Mouse (Mus musculus): ENCODE measurements at regions not wholly inside any gene's neighbourhood (a gene's known extent, or its start where the extent isn't known, plus 50 kb on each side); places are given as distances from the start of the nearest gene placed in this dataset.

GRCm38 (mm10) chr12:35255723-35256401 lies 208.9 kb downstream of the Snx13 start:
- no peak for ATAC-seq (replicated peaks; ENCODE audit: low FRiP score, poor library complexity, severe bottlenecking)

- no peak for ATAC-seq (replicated peaks; ENCODE audit: low FRiP score, poor library complexity, severe bottlenecking)
Observed at GRCm38 (mm10) chr12:35248476-35248875, 201.5 kb downstream of the Snx13 start.

GRCm38 (mm10) chr12:35246226-35247014 lies 199.4 kb downstream of the Snx13 start:
- no peak for ATAC-seq (replicated peaks; ENCODE audit: low FRiP score, poor library complexity, severe bottlenecking)

GRCm38 (mm10) chr12:35232322-35232673 lies 185.3 kb downstream of the Snx13 start:
- no peak for ATAC-seq (replicated peaks; ENCODE audit: low FRiP score, poor library complexity, severe bottlenecking)

- ATAC-seq (replicated peaks; ENCODE audit: low FRiP score, poor library complexity, severe bottlenecking): no peak
Observed at GRCm38 (mm10) chr12:35231414-35232321, 184.7 kb downstream of the Snx13 start.

- ATAC-seq (replicated peaks; ENCODE audit: low FRiP score, poor library complexity, severe bottlenecking): no peak
Observed at GRCm38 (mm10) chr12:35220429-35220828, 173.4 kb downstream of the Snx13 start.

GRCm38 (mm10) chr12:35220002-35220401 lies 173.0 kb downstream of the Snx13 start:
- ATAC-seq (replicated peaks; ENCODE audit: low FRiP score, poor library complexity, severe bottlenecking): no peak

GRCm38 (mm10) chr12:35216725-35217124 lies 169.7 kb downstream of the Snx13 start:
- no peak for ATAC-seq (replicated peaks; ENCODE audit: low FRiP score, poor library complexity, severe bottlenecking)

GRCm38 (mm10) chr12:35209399-35209798 lies 162.4 kb downstream of the Snx13 start:
- ATAC-seq (replicated peaks; ENCODE audit: low FRiP score, poor library complexity, severe bottlenecking): no peak

- no peak for ATAC-seq (replicated peaks; ENCODE audit: low FRiP score, poor library complexity, severe bottlenecking)
Observed at GRCm38 (mm10) chr12:35207605-35208004, 160.6 kb downstream of the Snx13 start.

GRCm38 (mm10) chr12:35203398-35203797 lies 156.4 kb downstream of the Snx13 start:
- ATAC-seq (replicated peaks; ENCODE audit: low FRiP score, poor library complexity, severe bottlenecking): no peak

- no peak for ATAC-seq (replicated peaks; ENCODE audit: low FRiP score, poor library complexity, severe bottlenecking)
Observed at GRCm38 (mm10) chr12:35200110-35200509, 153.1 kb downstream of the Snx13 start.

All from erythroblast, adult 5-6 weeks (primary cell).